Mouse (Mus musculus) CH12.LX (cell line): ENCODE results near the gene Minpp1. TPM values are rescaled to one million over a fixed set of nuclear protein-coding genes. Genes with fewer than 3 reads are reported as not detected.

Experiments used
- DNase-seq: peaks from one replicate; pipeline ENCODE4 v3.0.0-alpha.2; 2013; ENCODE audit errors: extremely low read depth
- H3K27ac ChIP-seq: 2 replicates; pipeline ENCODE4 v1.5.1; 2012; ENCODE audit warnings: low read depth, mild to moderate bottlenecking, control low read depth, moderate library complexity; ENCODE audit not compliant: insufficient read depth
- H3K27me3 ChIP-seq: replicated peaks from 2 replicates; pipeline ENCODE3; 2012; ENCODE audit warnings: inconsistent platforms
- H3K36me3 ChIP-seq, 2 experiments: replicated peaks in 1 of 2; 2 replicates each; pipeline versions ENCODE3 to v1.6.1; 2012; ENCODE audit warnings: inconsistent platforms in 1 of 2, low read length in 1 of 2, mild to moderate bottlenecking in 1 of 2, mixed read lengths in 1 of 2, moderate library complexity in 1 of 2; ENCODE audit not compliant: control insufficient read depth in 1 of 2, insufficient read depth in 1 of 2
- H3K4me1 ChIP-seq, 2 experiments: 2 replicates each; pipeline ENCODE4 v1.6.1; 2012; ENCODE audit warnings: inconsistent platforms in 1 of 2, moderate library complexity in 1 of 2; ENCODE audit not compliant: insufficient read depth in 2 of 2, control insufficient read depth in 1 of 2
- H3K4me2 ChIP-seq: 2 replicates; pipeline ENCODE4 v1.6.1; 2012; ENCODE audit warnings: low read depth, mild to moderate bottlenecking, control low read depth; ENCODE audit not compliant: poor library complexity, insufficient read depth, severe bottlenecking
- H3K4me3 ChIP-seq, 3 experiments: fragments of 150-350 bp in 1 of 3; sonication (generic) in 1 of 3; replicated peaks in 1 of 3; 2 replicates each; pipeline versions ENCODE3 to v1.5.1; 2011 to 2012; ENCODE audit warnings: low read depth in 2 of 3, low read length in 2 of 3, mild to moderate bottlenecking in 2 of 3, moderate library complexity in 2 of 3, control low read depth in 1 of 3, improper control_type of control experiment in 1 of 3, inconsistent platforms in 1 of 3, mixed read lengths in 1 of 3; ENCODE audit not compliant: poor library complexity in 1 of 3
- H3K79me2 ChIP-seq: replicated peaks from 2 replicates; pipeline ENCODE4 v1.6.1; 2012; ENCODE audit warnings: mild to moderate bottlenecking, moderate library complexity; ENCODE audit not compliant: control insufficient read depth, poor library complexity, insufficient read depth, severe bottlenecking; ENCODE audit errors: extremely low read depth
- H3K9ac ChIP-seq: 2 replicates; pipeline ENCODE4 v1.6.1; 2012; ENCODE audit warnings: low read depth, mild to moderate bottlenecking, control low read depth, moderate library complexity; ENCODE audit not compliant: insufficient read depth
- H3K9me3 ChIP-seq: replicated peaks from 2 replicates; pipeline ENCODE3; 2012; ENCODE audit warnings: low read length, inconsistent platforms, mixed read lengths
- CHD1 ChIP-seq: IDR thresholded peaks from 2 replicates; pipeline ENCODE4 v1.6.1; 2012; ENCODE audit warnings: low read depth, low read length, improper control_type of control experiment, inconsistent platforms
- CTCF ChIP-seq, 2 experiments: IDR thresholded peaks in 1 of 2; conservative IDR thresholded peaks in 1 of 2; 2 replicates each; pipeline ENCODE4 v1.5.1; 2011 to 2012; ENCODE audit warnings: low read depth in 2 of 2, low read length in 2 of 2, improper control_type of control experiment in 1 of 2, inconsistent platforms in 1 of 2, mild to moderate bottlenecking in 1 of 2, moderate library complexity in 1 of 2
- E2F4 ChIP-seq: IDR thresholded peaks from 2 replicates; pipeline ENCODE4 v1.6.1; 2011; ENCODE audit warnings: low read depth, low read length, improper control_type of control experiment; ENCODE audit not compliant: insufficient replicate concordance
- EP300 ChIP-seq: IDR thresholded peaks from 2 replicates; pipeline ENCODE4 v1.6.1; 2011; ENCODE audit warnings: low read length, improper control_type of control experiment
- ETS1 ChIP-seq: conservative IDR thresholded peaks from 2 replicates; pipeline ENCODE4 v1.6.1; 2012; ENCODE audit warnings: low read depth, mild to moderate bottlenecking, inconsistent platforms, low read length, improper control_type of control experiment, moderate library complexity
- IRF4 ChIP-seq: IDR thresholded peaks from 2 replicates; pipeline ENCODE4 v1.6.1; 2014; ENCODE audit warnings: low read depth, mild to moderate bottlenecking, inconsistent platforms, low read length, improper control_type of control experiment
- JUN ChIP-seq: IDR thresholded peaks from 2 replicates; pipeline ENCODE4 v1.6.1; 2011; ENCODE audit warnings: low read depth, mild to moderate bottlenecking, low read length, improper control_type of control experiment, moderate library complexity; ENCODE audit not compliant: insufficient read depth
- KAT2A ChIP-seq: IDR thresholded peaks from 2 replicates; pipeline ENCODE4 v1.6.1; 2012; ENCODE audit warnings: low read length, improper control_type of control experiment, inconsistent platforms; ENCODE audit not compliant: insufficient replicate concordance
- NRF1 ChIP-seq: IDR thresholded peaks from 2 replicates; pipeline ENCODE4 v1.6.1; 2014; ENCODE audit warnings: low read depth, mild to moderate bottlenecking, inconsistent platforms, low read length, improper control_type of control experiment, moderate library complexity
- PAX5 ChIP-seq: IDR thresholded peaks from 2 replicates; pipeline ENCODE4 v1.6.1; 2012; ENCODE audit warnings: low read length, inconsistent platforms, mixed read lengths
- POLR2AphosphoS2 ChIP-seq: IDR thresholded peaks from 2 replicates; pipeline ENCODE4 v1.6.1; 2011; ENCODE audit warnings: low read depth, low read length, improper control_type of control experiment
- RCOR1 ChIP-seq: conservative IDR thresholded peaks from 2 replicates; pipeline ENCODE4 v1.6.1; 2012; ENCODE audit warnings: low read depth, mild to moderate bottlenecking, inconsistent platforms, low read length, improper control_type of control experiment
- SIN3A ChIP-seq: IDR thresholded peaks from 2 replicates; pipeline ENCODE4 v1.6.1; 2012; ENCODE audit warnings: low read length, improper control_type of control experiment, inconsistent platforms
- TBP ChIP-seq: conservative IDR thresholded peaks from 2 replicates; pipeline ENCODE4 v1.6.1; 2011; ENCODE audit warnings: low read depth, low read length, improper control_type of control experiment
- TCF12 ChIP-seq: IDR thresholded peaks from 2 replicates; pipeline ENCODE4 v1.6.1; 2014; ENCODE audit warnings: low read depth, mild to moderate bottlenecking, inconsistent platforms, low read length, improper control_type of control experiment
- USF1 ChIP-seq: IDR thresholded peaks from 2 replicates; pipeline ENCODE4 v1.6.1; 2014; ENCODE audit warnings: low read depth, mild to moderate bottlenecking, inconsistent platforms, low read length, improper control_type of control experiment
- ZKSCAN1 ChIP-seq: IDR thresholded peaks from 2 replicates; pipeline ENCODE4 v1.6.1; 2012; ENCODE audit warnings: low read depth, inconsistent platforms, low read length, improper control_type of control experiment, borderline replicate concordance
- ZNF384 ChIP-seq: IDR thresholded peaks from 2 replicates; pipeline ENCODE4 v1.6.1; 2012; ENCODE audit warnings: low read depth, low read length, improper control_type of control experiment, inconsistent platforms
- dilution Hi-C: fragments of 300-500 bp; cut with MboI; formaldehyde crosslinking; loops from 2 replicates; pipeline ENCODE4 v1.14.3; 2020; ENCODE audit warnings: low sequenced_read_pairs; ENCODE audit not compliant: extremely low pct_unique_long_range_greater_than_20kb, extremely low pct_ligation_motif_present
- in situ Hi-C: fragments of 300-500 bp; cut with MboI; formaldehyde crosslinking; loops from 3 replicates; pipeline ENCODE4 v1.14.3; 2019; ENCODE audit warnings: low sequenced_read_pairs, low pct_ligation_motif_present, low pct_unique_long_range_greater_than_20kb, mixed read lengths
- polyA plus RNA-seq: library from polyadenylated mRNA; unstranded; fragments of >175 nt; gene quantifications from 2 replicates; pipeline ENCODE4 v1.2.1, GENCODE M21; 2012; ENCODE audit warnings: low read depth; ENCODE audit not compliant: insufficient read length
- total RNA-seq, 2 experiments: library from RNA; depleted of rRNA; stranded (reverse); fragments of 300-350 nt in 1 of 2; fragments of >200 nt in 1 of 2; gene quantifications; 2 replicates each; pipeline ENCODE4 v1.2.3; 2012 to 2014

The Minpp1 gene
- total and polyA plus RNA-seq, 3 experiments = 50.5 to 73.2 (median 50.7) TPM

DNA sequence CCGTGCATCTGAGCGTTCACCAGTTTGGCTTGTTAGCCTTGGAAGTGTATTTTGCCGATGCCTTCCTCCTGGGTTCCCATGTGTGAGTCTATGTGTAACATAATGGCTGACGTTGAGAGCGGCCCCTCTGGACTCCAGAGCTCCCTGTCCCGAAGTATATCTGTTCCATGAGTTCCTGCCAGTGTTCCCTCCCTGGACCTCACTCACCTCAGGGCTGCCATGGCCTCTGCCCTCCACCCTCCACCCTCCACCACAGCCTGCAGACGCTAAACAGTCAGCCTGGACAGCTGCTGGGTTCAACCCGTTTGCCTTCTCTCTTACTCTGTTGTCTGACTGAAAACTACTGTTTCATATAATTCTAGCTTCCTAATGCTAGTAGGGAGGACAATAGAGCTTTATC lies 20.5 kb downstream of the Minpp1 start:
- dilution Hi-C loops = no loop called here
- H3K4me3 ChIP-seq = no peak overlapping the region

DNA sequence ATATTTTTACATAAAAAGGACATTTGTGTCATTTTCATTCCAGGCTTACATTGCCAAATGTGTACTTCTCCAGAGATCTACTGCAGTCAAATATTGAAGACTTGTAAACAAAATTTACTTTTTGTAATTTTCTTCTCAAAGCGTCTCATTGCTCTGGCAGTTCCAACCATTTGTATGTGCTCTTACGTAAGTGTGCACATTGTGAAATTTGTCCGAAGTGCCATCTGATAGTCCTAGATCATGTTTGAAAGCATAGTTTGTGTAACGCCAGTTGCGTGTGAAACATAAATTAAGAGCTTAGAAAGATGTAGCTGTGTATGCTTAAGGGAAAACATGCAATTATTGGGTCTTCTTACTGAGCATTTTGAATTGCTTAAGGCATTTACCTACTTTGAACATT lies 20.9 kb downstream of the Minpp1 start:
- no peaks in the 10 kb centered on the region for H3K27me3 ChIP-seq
- DNase-seq = no peak
- no peak overlapping the region for H3K9ac ChIP-seq
- H3K36me3 ChIP-seq = peaks cover 35 to 83% of the 10 kb centered on the region in 2 experiments
- H3K9me3 ChIP-seq = peaks cover 3% of the 10 kb centered on the region
- in situ Hi-C loops (loop anchor here (10.0 kb wide), 1 partner anchor 178 kb away; no protein-coding TSS in a partner anchor), dilution Hi-C loops (no loop called here)
- no peak overlapping the region for H3K4me2 ChIP-seq
- TF ChIP-seq CHD1 (no peak), ETS1 (no peak), ZKSCAN1 (no peak), TCF12 (no peak), JUN (no peak), E2F4 (no peak), PAX5 (no peak), ZNF384 (no peak), IRF4 (no peak), EP300 (no peak), KAT2A (no peak), POLR2AphosphoS2 (no peak), NRF1 (no peak), SIN3A (no peak), USF1 (no peak), TBP (no peak)
- peaks cover 0 to 21% of the 10 kb centered on the region in 2 experiments; a peak in 1 of 4 replicates for H3K4me1 ChIP-seq
- peaks cover 7% of the 10 kb centered on the region for H3K79me2 ChIP-seq
- H3K27ac ChIP-seq = no peak overlapping the region
- H3K4me3 ChIP-seq = no peak overlapping the region

More for the DNA sequence above, 20.5 kb downstream of the Minpp1 start:
- Histone ChIP-seq H3K36me3 (peaks cover 37 to 84% of the 10 kb centered on the region in 2 experiments), H3K4me2 (no peak overlapping the region), H3K79me2 (peaks cover 7% of the 10 kb centered on the region), H3K27ac (no peak overlapping the region), H3K9me3 (peaks cover 3% of the 10 kb centered on the region), H3K27me3 (no peaks in the 10 kb centered on the region), H3K9ac (no peak overlapping the region), H3K4me1 (peaks cover 0 to 21% of the 10 kb centered on the region in 2 experiments; a peak in 1 of 4 replicates)
- in situ Hi-C loops = loop anchor here (10.0 kb wide), 1 partner anchor 179 kb away; no protein-coding TSS in a partner anchor
- DNase-seq = no peak
- no peak for TF ChIP-seq E2F4
- no peak for TF ChIP-seq RCOR1
- no peak for TF ChIP-seq CTCF (conservative IDR thresholded peaks at IDR 0.05 in 1 of 2, IDR thresholded peaks at IDR 0.05 in 1 of 2; ENCODE audit: low read depth in 2 of 2, low read length in 2 of 2)
